Mouse (Mus musculus): ENCODE results near the gene Trim39. TPM values are rescaled to one million over a fixed set of nuclear protein-coding genes. Genes with fewer than 3 reads are reported as not detected.
A peak's percentile ranks its signal among the peaks of the same experiment; 100 is the strongest.
"Not testable (repeated sequence)": the region's sequence is repeated elsewhere in the genome, so short reads cannot be mapped to it uniquely, and the experiment has no call there.

Trim39 gene
- polyA plus RNA-seq (2015; fragmentation: Nextera tagmentation; extraction: Ambion mirVana): 15.1 and 15.8 TPM in 2 replicates

DNA sequence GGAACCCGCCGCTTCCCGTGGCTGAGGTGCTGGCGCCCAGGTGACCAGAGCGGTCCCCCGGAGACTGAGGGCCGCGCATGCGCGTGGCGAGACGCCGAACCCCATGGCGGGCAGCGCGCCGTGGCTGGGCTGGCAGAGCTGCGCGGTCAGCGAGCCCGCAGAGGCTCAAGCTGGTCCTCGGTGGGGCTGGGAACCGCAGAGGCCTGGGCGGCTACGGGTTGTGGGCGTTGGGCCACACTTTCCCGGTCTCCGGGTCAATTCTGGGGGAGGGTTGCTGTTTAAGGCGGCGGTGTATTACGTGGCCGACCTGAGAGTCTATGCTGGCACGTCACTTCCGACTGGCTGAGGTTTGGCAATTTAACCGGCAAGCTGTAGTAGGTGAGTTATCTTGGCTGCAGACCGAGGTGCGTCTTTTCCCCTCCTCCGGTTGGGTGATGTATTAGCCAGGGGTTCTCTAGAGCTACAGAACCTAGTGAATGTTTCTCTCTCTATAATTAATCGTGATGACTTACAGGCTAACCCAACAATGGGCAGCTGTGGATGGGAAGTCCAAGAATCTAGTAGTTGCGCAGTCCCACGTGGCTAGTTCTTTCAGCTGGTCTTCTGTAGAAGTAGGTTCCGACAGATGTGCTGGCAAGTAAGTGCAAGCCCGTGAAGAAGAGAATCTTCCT lies at the start of gene Trim39:
Gene Trim39 (minus strand): TSS at position 662 of the 671 bp plus-strand sequence.
- no peaks in the 10 kb centered on the region for H3K9me3 ChIP-seq
- H3K27me3 ChIP-seq: no peaks in the 10 kb centered on the region
- peak; percentile 80 for ATAC-seq (ENCODE audit: borderline replicate concordance, extremely low read depth, low FRiP score, low TSS enrichment)
- under 1% methylated on average over 43 of the region's 43 CpGs for WGBS
- peak within 1 kb of the TSS; percentile 84 for H3K4me2 ChIP-seq
- H3K4me1 ChIP-seq: peaks cover 34% of the 10 kb centered on the region
- peak within 1 kb of the TSS; percentile 88 for H3K27ac ChIP-seq
- peak within 1 kb of the TSS; percentile 97 for H3K9ac ChIP-seq
- peaks cover 23% of the 10 kb centered on the region for H3K36me3 ChIP-seq
- H3K4me3 ChIP-seq: peak within 1 kb of the TSS; percentile 94

DNA sequence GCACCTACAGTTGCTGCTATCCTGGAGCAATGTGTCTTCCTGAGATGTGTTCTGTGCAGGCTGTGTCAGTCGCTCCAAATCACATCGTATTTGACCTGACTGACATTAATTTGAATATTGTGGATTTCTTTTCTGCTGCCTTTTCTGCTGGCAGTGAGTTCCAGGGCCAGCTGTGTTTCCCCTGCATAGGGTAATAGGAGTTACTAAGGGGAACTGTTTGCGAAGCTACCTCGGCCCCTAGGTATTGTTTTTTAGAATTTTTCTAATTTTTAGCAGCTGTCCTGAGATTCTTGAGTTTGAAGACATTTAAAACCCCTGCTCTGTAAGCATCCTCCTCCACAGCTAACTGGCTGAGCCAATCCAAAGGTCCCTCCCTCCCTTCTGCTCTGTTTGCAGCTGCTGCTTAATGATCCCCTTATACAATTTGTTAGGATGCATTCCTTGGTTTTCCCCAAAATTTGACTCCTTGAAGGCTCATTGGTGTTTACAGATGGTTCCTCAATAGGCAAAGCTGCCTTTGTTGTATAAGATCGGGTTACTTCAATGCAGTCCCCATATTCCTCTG lies 43.7 kb upstream of the Trim39 start:
- Histone ChIP-seq H3K9me3 (no peaks in the 10 kb centered on the region), H3K27ac (no peak overlapping the region), H3K36me3 (no peaks in the 10 kb centered on the region), H3K27me3 (no peaks in the 10 kb centered on the region), H3K9ac (no peak overlapping the region), H3K4me1 (no peaks in the 10 kb centered on the region), H3K4me3 (peak overlapping the region; percentile 50), H3K4me2 (peak overlapping the region; percentile 84)
- WGBS: 31% methylated on average over 5 of the region's 5 CpGs
- ATAC-seq (ENCODE audit: borderline replicate concordance, extremely low read depth, low FRiP score, low TSS enrichment): no peak; the same call in 1 of the 2 replicates

DNA sequence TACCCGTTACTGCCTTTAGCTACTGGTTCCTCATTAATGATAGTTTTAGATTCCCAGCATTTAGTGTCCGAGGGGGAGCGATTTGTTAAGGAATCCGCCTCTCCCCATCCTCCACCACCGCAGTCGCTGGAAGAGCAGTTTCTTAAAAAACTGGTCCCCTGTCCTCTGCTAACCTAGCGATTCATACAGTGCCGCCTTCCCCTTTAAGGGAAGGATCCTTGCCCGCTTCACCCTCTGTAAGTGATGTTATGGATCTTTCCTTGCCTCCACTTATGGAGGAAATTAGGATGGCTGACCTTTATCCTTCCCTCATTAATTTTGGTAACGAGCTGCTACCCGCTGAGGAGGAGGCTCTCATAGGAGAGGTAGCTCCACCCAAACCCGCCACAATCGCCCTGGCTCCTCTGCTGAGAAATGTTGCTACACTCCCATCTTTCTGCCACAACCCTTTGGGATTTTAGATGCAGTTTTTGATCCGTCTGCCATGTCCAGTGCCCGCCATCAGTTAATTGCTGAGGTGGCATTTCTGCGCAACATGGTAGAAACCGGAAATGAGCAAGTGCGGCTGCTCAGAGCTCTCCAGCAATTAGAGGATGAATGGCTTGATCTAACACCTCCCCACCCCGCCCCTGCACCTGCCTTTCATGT lies 43.1 kb upstream of the Trim39 start:
- no peaks in the 10 kb centered on the region for H3K27me3 ChIP-seq
- H3K4me3 ChIP-seq: peak overlapping the region; percentile 50
- ATAC-seq (ENCODE audit: borderline replicate concordance, extremely low read depth, low FRiP score, low TSS enrichment): peak; percentile 65; the same call in 1 of the 2 replicates
- no peaks in the 10 kb centered on the region for H3K9me3 ChIP-seq
- H3K9ac ChIP-seq: peak overlapping the region; percentile 44
- no peaks in the 10 kb centered on the region for H3K4me1 ChIP-seq
- WGBS: under 1% methylated on average over 19 of the region's 19 CpGs
- H3K27ac ChIP-seq: peak overlapping the region; percentile 41; the same call in 1 of the 2 replicates
- H3K4me2 ChIP-seq: peak overlapping the region; percentile 84
- H3K36me3 ChIP-seq: no peaks in the 10 kb centered on the region

DNA sequence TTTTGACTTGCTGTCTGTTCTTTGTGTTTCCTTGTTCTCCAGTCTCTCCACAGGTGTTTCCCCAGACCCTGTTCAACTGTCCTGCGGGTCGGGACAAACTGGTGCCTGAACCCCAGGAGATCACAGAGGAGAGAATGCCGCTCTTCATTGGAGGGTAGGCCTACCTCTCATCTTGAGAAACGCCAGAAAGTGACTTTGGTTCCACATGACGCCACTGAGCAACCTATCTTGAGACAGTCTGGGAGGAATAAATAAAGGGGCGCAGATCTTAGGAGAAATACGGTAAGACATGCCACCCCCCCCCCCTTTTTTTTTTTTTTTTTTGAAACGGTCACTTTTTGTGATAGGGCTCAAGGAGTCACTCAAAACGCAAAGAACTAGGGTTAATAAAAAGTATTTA lies 42.5 kb upstream of the Trim39 start:
- peak overlapping the region; percentile 84 for H3K4me2 ChIP-seq
- no peaks in the 10 kb centered on the region for H3K4me1 ChIP-seq
- H3K36me3 ChIP-seq: no peaks in the 10 kb centered on the region
- H3K9me3 ChIP-seq: no peaks in the 10 kb centered on the region
- no peak overlapping the region for H3K27ac ChIP-seq
- WGBS: 3% methylated on average over 9 of the region's 9 CpGs
- no peaks in the 10 kb centered on the region for H3K27me3 ChIP-seq
- peak overlapping the region; percentile 50 for H3K4me3 ChIP-seq
- H3K9ac ChIP-seq: no peak overlapping the region
- peak; percentile 27; the same call in 1 of the 2 replicates for ATAC-seq (ENCODE audit: borderline replicate concordance, extremely low read depth, low FRiP score, low TSS enrichment)

DNA sequence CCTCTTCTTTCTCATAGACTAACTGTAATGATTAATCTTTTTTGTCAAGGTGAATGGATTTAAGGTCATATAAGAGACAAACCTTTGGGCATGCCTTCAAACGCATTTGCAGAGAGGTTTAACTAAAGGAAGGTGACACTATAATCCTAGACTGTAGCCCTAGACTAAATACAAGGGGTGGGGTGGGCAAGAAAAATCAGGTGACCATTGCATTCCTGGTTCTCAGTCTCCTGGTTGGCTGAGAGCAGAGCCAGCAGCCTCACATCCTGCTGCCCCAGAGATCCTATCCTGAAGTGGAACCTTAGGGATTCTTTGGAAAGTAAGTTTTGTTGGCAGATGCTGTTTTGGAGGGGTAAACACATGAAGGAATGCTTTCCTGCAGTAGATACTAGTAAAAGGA lies 37.2 kb upstream of the Trim39 start:
- Histone ChIP-seq H3K4me1 (no peaks in the 10 kb centered on the region), H3K9me3 (no peaks in the 10 kb centered on the region), H3K9ac (no peak overlapping the region), H3K27me3 (no peaks in the 10 kb centered on the region), H3K27ac (no peak overlapping the region), H3K36me3 (no peaks in the 10 kb centered on the region), H3K4me3 (no peak overlapping the region), H3K4me2 (no peak overlapping the region)
- no peak for ATAC-seq (ENCODE audit: borderline replicate concordance, extremely low read depth, low FRiP score, low TSS enrichment)
- WGBS: 24% methylated on average over 1 of the region's 1 CpGs

DNA sequence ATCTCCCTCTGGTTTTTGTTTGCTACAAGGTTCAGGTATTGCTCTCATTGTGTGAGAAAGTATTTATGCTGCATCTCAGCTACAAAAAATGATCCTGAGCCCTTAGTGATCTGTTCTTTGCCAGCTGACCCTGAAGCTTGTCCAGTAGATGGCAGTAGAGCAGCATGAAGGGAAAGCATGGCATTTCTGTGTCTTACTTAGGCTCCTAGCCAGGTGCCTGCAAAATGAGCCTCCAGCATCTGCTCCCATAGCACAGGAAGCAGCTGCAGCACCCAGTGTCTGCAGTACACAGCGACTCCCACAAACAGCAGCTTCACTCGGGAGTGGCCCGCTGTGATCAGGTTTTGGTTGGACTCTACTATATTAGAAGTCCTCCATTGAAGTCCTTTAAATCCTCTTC lies 36.8 kb upstream of the Trim39 start:
- not testable (repeated sequence) for H3K9ac ChIP-seq; H3K27me3 ChIP-seq; H3K4me2 ChIP-seq; H3K4me3 ChIP-seq; H3K4me1 ChIP-seq; H3K36me3 ChIP-seq; H3K9me3 ChIP-seq; H3K27ac ChIP-seq; ATAC-seq (ENCODE audit: borderline replicate concordance, extremely low read depth, low FRiP score, low TSS enrichment)
- 2% methylated on average over 3 of the region's 3 CpGs for WGBS

DNA sequence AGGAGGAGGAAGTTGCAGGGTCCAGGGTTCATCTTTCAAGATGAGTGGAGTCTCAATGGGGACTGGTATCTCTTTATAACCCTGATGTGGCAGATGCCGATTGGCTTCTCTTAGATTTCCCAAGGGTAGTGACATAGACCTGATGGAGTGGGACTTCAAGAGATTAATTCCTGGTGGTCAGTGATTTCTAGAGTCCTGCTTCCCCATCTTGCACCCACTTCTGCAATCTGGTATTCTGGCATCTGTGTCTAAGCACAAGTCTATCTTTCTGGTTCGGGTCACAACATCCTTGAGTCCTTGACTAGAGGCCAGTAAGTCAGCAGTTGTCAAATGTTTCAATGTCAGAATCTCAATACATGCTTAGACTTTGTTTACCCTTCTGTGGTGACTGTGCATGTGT lies 14.3 kb upstream of the Trim39 start, which contains the start of gene H2-M10.2:
Gene H2-M10.2 (minus strand): TSS at position 101 of the 400 bp plus-strand sequence.
- no peaks in the 10 kb centered on the region for H3K27me3 ChIP-seq
- WGBS: 90% methylated on average over 2 of the region's 2 CpGs
- H3K36me3 ChIP-seq: peaks cover 13% of the 10 kb centered on the region
- no peak for ATAC-seq (ENCODE audit: borderline replicate concordance, extremely low read depth, low FRiP score, low TSS enrichment)
- H3K4me3 ChIP-seq: no peak within 1 kb of the TSS
- no peaks in the 10 kb centered on the region for H3K4me1 ChIP-seq
- no peak within 1 kb of the TSS for H3K4me2 ChIP-seq
- H3K9me3 ChIP-seq: no peaks in the 10 kb centered on the region
- no peak within 1 kb of the TSS for H3K27ac ChIP-seq
- H3K9ac ChIP-seq: no peak within 1 kb of the TSS

DNA sequence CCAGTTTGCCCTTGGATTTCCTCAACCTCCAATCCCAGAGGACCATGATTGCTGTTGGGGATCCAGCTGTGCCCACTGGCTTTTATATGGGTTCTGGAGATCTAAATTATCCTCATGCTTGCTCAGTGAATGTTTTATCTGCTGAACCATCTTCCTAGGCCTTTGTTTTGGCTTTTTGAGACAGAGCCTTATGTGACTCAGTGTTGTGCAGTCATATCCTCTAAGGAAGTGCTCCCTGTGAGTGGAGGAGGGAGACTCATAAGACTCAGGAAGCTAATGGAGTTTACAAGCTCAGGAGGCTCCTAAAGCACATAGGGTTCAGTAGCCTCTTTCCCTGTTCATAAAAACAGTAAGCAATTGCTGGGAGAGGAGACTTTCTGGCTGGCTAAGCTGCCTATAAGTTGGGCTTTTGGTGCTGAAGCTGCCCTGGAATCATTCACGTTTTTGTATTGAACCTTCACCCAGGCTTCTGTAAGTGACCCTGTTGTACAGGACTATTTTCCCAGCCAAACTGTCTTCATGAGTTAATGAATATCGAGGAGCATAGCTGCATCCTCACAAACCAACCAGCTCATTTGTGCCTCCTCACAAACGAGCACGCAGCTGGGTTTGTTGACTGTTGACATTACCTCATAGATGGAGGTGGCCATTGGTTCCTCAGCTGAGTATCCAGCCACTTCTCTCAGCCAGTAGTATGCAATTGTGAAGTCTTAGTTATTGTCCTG lies 9.6 kb upstream of the Trim39 start:
- H3K4me1 ChIP-seq: no peaks in the 10 kb centered on the region
- H3K36me3 ChIP-seq: peaks cover 38% of the 10 kb centered on the region
- H3K27ac ChIP-seq: no peak overlapping the region
- H3K27me3 ChIP-seq: no peaks in the 10 kb centered on the region
- WGBS: 86% methylated on average over 4 of the region's 4 CpGs
- no peak overlapping the region for H3K4me2 ChIP-seq
- H3K9ac ChIP-seq: no peak overlapping the region
- no peak for ATAC-seq (ENCODE audit: borderline replicate concordance, extremely low read depth, low FRiP score, low TSS enrichment)
- no peak overlapping the region for H3K4me3 ChIP-seq
- no peaks in the 10 kb centered on the region for H3K9me3 ChIP-seq

DNA sequence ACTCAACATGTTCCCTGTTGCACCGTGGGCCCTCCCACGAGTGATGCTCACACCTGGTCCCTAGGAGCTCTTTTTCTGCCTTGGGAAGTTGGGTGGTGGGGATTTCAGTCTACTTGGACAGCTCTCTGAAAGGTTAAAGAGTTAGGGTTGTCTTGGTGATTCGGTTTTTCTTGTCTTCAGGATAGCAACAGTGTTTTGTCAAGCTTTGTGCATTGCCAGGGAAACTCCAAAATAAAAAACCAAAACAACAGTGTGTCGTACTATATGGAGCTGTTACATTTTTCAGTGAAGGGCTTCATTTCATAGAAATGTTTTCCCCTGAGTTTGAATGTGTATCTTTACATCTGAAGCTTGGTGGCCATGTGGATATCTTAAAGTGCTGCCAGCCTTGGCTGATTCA lies 2.7 kb upstream of the Trim39 start:
- no peak overlapping the region for H3K4me2 ChIP-seq
- H3K27ac ChIP-seq: no peak overlapping the region
- 92% methylated on average over 4 of the region's 4 CpGs for WGBS
- H3K36me3 ChIP-seq: peaks cover 23% of the 10 kb centered on the region
- H3K4me3 ChIP-seq: no peak overlapping the region
- H3K9ac ChIP-seq: no peak overlapping the region
- ATAC-seq (ENCODE audit: borderline replicate concordance, extremely low read depth, low FRiP score, low TSS enrichment): no peak
- H3K4me1 ChIP-seq: peaks cover 33% of the 10 kb centered on the region
- H3K9me3 ChIP-seq: no peaks in the 10 kb centered on the region
- no peaks in the 10 kb centered on the region for H3K27me3 ChIP-seq

DNA sequence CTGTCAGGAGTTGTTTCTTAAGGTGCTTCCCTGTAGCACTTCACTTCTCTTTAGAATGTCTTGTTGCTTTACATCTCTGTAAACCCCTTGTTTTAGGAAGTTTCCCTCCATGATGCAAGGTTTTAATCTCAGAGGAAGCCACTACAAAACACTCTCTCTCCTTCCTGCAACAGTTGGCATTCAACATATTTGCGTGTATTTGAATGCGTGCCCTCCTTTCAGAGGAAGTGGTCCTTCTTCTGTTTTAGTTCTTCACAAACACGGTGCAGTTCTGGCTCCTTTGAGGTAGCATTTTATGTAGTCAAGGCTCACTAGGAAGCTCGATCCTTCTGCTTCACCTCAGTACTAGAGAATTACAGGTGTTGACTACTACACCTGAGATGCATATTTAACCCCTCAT lies 1.7 kb upstream of the Trim39 start:
- 85% methylated on average over 4 of the region's 4 CpGs for WGBS
- H3K4me2 ChIP-seq: no peak overlapping the region

DNA sequence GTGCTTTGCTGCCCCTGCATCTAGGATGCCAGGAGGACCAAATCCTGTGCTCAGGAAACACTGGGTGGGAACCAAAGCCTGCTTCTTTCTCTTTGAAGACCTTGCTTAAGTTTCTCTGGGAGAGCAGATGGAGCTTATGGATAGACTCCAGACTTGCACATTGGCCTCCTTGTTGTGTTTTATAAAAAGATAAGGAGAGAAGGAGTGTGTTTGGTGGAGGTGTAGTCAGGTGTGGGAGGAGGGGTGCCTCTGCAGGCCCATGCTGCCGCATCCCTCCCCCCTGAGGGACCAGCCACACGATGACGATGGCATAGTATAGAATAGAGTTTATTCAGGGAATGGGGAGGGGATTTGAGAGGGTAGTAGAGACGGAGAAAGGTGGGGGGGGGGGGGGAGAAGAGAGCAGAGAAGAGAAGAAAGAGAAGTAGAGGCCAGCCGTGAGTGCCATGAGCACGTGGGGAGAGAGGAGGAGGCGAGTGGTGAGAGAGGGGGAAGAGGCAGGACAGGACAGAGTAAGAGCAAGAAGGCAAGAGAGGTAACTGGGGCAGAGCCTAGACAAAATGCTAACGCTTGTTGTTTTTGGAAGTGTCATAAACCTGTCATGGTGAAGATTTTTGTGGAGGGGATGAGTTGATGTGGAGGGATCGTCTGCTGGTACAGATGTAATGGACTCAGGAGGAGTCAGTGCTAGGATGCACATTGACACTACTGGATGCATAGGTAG lies 758 bp upstream of the Trim39 start:
- Histone ChIP-seq H3K4me1 (peaks cover 34% of the 10 kb centered on the region), H3K9me3 (no peaks in the 10 kb centered on the region), H3K9ac (peak overlapping the region; percentile 97; the same call in 1 of the 2 replicates), H3K4me2 (peak overlapping the region; percentile 84), H3K36me3 (peaks cover 13% of the 10 kb centered on the region), H3K27ac (no peak overlapping the region), H3K27me3 (no peaks in the 10 kb centered on the region), H3K4me3 (peak overlapping the region; percentile 94)
- no peak for ATAC-seq (ENCODE audit: borderline replicate concordance, extremely low read depth, low FRiP score, low TSS enrichment)
- 72% methylated on average over 9 of the region's 9 CpGs for WGBS

More for the DNA sequence above, 1.7 kb upstream of the Trim39 start:
- Histone ChIP-seq H3K27me3 (no peaks in the 10 kb centered on the region), H3K9ac (no peak overlapping the region), H3K4me3 (no peak overlapping the region), H3K9me3 (no peaks in the 10 kb centered on the region), H3K27ac (no peak overlapping the region), H3K36me3 (peaks cover 20% of the 10 kb centered on the region), H3K4me1 (peaks cover 34% of the 10 kb centered on the region)
- no peak for ATAC-seq (ENCODE audit: borderline replicate concordance, extremely low read depth, low FRiP score, low TSS enrichment)
